Mouse (Mus musculus) spleen, adult 12 weeks (tissue): ENCODE data around the gene P2ry13.

Experiments used
- DNase-seq: peaks from one replicate; pipeline ENCODE4 v3.0.0; 2022; ENCODE audit warnings: low spot score

Gene P2ry13

DNA sequence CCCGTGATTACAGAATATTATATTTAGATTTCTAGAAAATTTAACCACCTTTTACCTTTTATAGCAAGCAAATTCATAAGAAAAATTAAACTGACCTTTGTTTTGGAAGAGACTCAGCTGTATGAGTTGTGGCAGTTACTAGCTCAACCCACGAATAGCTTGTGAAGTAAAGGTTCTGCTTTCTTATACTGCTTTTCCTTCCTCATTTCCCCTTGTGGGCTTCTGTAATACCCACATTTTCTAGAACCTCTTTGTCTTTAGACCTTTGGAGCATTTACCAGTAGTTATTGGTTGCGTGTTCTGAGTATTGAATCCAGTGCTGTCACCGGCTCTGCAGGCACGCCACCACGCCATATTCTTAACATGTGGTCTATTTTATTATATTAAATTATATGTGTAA lies at the start of gene P2ry13:
P2ry13 (minus strand) TSS at position 156 of the 400 bp plus-strand sequence.
- no peak for DNase-seq

DNA sequence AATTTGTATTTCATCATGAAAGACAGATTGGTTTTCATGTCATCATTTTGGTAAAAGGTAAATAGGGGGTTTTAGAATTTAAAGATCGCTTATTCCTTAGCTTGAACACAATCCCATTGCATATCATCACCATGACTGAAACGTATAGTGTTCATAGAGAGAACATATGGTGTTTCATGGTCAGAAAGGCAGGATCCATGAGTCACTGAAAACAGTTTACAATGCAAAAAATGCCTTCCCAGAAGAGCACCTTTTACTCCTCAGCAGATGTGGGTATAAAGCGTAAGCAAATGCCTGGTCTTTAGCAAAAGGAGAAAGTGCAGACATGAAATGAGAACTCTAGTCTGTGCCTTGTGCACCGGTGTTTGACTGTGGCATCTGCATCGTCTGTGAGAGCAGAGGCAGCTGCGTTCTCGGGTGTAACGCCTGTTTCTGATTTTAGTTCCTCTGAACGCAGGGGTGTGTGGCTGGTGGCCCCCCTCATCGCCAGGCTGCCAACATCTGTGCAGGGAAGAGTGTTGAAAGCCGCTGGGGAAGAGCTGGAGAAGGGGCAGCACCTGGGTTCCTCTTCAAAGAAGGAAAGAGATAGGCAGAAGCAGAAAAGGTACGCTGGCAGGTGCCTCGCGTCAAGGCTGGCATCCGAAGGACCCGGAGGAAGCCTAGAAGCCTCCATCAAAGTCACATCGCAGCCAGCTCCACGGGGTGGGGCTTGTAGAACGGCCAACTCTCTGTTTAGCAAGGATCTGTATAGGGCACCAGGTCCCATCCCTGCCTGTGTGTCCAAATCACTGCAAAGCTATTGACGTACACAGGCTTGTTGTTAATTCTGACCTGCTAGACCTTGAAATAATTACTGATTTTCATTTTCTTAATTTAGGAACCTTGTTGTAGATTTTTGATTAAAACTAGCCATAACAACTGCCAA lies 47.3 kb upstream of the P2ry13 start:
- DNase-seq, result peak; percentile 8

DNA sequence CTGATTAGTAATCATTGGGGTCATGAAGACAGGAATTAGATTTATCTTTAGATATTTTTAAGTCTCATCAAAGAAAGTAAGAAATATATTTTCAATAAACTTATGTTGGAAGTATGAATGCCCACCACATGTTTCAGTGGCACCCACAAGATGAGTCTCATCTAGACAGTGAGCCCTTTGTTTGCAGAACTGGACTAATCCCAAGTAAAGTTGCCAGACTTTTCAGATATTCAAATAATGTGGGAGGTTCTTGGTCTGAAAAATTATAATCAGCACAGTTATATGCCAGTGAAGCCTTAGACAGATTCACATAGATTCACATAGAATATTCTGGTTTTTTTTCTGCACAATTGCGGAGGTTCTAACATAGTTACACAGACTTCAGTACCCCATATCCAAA lies 39.8 kb upstream of the P2ry13 start:
- no peak for DNase-seq

DNA sequence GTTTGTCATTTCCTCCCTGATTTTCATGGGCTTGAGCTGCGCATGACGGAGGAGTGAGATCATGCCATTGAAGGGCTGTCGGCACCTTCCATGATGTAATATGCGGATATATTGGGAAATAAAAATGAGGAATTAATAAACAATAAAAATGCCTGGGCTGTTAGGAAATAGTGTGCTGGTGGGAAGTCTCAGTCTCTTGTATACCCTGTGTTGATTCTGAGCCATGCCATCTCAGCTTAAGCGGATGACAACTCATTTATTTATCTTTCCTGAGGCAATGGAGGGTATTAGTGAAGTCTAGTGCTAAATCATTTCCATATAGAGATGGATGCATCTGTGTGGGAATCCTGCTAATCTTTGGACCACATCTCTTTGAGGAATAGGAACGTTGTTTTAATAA lies 37.3 kb upstream of the P2ry13 start:
- no peak for DNase-seq

DNA sequence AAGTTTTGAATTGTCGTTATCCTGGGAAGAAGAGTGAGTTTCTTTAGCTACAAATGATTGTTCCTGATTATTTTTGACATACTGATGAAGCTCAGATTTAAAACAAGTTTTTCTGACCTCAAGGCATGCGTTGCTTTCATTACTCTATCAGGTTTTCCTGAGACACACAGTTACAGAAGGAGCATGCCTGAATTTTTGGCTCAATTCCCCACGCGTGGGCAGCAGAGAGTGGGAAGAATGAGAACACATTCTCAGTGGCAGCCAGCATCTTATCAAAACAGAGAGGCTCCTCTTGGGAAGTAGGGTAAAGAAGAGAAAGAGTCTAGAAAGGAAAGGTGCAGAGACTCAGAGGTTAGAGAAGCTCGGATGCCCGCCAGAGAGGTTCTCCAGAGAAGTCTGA lies 32.7 kb upstream of the P2ry13 start:
- DNase-seq, result no peak

DNA sequence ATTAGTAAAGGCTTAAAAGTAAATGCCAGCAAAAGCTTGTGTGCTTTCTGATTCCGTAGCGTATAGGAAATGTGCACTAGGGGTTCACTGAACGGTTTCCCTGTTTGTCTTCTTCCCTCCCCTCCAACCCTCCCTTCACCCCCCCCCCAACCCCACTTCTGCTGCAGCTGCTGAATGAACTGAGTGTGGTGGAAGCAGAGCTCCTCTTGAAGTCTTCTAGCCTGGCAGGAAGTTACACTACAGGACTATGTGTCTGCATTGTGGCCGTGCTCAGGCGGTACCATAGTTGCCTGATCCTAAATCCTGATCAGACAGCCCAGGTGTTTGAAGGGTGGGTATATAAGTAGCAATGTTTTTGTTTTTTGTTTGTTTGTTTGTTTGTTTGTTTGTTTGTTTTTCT lies 24.2 kb upstream of the P2ry13 start:
- DNase-seq, result no peak

DNA sequence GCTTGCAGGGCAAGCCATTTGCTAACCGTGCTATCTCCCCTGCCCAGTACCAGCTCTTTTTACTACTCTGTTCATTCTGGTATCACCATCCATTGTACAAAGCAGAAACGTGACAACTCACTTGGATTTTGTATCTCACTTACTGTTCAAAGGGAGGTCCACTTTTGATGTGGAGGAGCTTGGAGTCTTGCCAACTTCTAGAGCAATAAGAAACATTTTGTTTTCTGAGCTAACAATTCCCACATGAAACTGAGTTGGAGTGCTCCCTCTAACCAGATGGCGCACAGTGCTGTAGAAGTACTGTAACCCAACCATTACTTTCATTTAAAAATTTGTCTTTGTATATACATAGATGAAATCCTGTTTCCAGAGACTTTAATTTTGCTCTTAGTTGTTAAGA lies 20.2 kb upstream of the P2ry13 start:
- DNase-seq, result no peak

DNA sequence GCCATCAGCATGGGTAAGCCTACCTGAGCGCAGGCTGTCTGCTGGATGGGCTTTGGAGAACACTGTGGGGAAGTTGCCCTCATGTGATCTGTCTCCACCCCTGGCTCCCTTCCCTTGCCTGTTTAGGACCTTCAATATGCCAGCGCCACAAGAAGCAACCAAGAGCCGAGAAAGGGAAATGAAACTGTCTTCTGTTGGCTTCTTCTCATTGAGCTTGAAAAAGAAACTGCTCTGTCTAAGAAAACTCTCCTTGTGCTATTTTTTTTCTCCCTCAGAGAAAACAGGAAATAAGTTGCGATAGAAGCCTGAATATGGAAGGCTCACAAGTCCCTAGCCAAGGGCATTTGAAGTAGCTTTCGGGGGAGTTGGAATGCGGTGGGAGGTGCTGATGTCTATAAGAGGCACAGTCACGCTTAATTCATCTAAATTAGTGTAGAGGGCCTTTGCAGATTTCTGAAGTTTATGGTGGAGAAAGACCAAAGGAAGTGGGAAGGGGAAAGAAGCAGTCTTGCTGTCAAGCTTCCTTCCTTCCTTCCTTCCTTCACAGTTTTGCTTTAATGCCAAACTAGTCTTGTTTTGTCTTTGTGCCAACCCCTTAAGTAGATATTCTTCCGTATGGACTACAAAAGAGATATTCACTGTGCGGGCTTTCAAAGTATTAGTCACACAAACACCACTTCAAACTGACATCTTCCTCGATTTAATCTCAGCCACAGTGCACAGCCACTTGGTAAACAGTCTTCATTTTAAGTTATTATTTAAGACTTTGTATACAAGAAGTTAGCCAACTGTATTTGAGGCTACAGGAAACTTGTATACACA lies 18.3 kb upstream of the P2ry13 start:
- DNase-seq, result no peak

DNA sequence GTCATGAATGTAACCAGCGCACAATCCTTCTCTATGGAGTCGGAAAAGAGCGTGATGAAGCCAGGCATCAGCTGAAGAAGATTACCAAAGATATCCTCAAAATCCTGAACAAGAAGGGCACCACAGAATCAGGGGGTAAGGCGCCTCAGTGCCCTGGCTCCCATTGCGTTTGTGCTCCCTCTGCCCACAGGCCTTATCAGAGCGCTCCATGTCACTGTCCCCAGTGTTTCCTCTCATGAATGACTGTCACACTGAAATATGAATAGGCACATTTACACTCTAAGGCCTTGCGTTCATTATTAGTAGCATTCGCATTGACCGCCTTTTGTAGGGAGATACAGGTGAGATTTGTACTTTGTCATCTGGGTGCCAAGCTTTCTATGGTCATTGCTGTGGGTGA lies 17.0 kb upstream of the P2ry13 start:
- no peak for DNase-seq

DNA sequence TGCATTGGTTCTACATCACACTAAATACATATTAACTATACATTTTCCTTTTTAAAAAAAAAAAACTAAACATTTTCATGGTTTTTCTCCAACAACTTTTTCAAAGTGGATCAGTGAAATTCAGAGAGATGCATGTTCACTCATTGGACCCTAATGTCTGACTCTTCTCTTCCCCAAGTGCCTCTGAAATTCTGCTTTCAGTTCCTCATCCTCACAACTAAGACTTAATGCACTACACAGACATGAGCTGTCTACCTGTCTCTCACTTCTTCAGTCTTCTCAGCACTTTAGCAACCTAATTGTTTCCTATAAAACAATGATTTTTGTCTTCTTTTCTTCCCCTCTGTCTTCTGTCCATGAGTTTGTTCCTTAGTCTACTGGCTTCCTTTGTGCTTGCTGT lies 14.7 kb upstream of the P2ry13 start:
- no peak for DNase-seq

DNA sequence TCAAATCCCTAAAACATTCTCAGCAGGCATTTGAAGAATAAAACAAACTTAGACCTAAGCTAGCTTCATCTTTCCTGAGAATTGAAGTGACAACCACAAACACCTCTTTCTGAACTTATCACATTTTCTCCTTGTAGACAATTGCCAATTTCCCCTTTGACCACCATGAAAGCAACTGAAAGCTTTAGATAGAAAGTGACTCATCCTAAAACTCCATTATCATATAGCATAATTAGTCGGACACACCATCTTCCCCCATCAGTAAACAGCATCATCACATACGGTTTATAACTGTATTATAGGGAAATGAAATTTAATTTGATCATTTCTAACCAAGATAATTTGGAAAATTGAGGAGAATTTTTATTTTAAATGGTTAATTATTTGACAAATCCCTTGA lies 11.6 kb upstream of the P2ry13 start:
- no peak for DNase-seq

DNA sequence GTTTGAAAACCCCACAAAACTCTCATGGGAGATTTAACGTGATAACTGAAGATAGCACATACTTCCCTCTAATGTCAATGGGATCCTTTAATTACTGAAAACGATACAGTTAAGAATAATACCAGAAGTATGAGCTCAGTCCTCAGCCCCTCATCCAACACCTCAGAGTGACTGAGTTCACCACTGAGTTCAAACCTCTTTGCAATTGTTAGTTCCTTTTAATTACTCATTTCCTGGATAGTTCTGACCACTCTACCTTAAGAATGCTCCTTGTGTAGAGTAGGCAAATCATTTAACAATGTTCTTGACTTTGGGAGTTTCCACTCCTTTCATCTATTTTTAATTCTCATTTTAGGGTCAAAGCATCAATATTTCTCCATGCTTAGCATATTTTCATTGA lies 8.6 kb upstream of the P2ry13 start:
- DNase-seq, result no peak

DNA sequence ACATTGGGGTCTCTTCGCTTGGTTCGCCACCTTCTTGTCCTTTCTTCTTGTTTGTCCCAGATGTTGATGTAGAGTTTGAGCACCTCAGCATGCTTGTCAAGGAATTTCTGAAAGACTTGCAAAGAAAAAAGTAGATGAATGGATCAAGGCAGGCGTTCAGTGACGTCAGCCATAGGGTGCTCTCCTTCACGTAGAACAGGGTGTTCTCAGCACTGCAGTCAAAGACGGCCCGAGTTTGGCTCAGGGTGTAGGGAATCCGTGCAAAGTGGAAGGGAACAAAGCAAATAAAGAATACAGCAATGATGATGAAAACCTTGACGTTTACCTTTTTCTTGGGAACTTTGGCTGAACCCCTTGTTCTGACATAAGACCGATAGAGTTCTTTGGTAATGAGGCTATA lies 6.5 kb upstream of the P2ry13 start:
- DNase-seq, result no peak

DNA sequence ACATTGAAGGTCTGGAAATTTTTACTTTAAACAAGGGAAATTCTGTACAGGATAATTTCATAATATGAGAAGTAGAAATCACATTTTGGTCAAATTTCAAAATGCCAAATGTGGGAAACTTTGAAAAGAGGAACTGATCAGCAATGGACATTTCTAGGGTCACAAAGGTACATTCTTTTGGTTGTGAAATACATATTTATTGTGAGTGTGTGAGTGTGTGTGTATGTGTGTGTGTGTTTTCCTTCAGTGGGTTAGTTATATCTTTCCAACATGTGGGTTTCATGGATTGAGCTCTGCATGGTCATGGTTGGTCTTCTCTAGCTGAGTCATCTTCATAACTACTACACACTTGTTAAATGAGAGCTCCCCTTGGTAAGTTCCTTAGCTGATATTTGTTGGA lies 1.7 kb upstream of the P2ry13 start:
- no peak for DNase-seq

DNA sequence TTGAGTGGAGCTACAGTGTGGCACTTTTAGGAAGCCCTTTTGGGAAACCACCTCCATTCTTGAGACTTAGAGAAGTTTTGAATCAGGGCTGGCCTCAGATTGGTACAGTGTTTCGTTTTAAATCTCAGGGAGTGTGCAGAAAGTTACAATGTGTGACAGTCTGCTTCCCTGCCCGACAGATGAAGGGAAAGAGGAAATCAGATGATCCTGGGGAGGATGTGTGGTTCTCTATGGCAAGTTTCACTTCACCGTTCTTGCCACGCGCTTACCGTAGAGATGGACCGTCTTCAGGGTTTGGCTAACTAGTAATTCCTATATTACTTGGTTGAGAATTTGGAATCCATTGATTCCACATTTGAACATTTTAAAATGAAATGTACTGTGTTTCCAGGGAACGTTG lies 1.1 kb upstream of the P2ry13 start:
- DNase-seq, result no peak

DNA sequence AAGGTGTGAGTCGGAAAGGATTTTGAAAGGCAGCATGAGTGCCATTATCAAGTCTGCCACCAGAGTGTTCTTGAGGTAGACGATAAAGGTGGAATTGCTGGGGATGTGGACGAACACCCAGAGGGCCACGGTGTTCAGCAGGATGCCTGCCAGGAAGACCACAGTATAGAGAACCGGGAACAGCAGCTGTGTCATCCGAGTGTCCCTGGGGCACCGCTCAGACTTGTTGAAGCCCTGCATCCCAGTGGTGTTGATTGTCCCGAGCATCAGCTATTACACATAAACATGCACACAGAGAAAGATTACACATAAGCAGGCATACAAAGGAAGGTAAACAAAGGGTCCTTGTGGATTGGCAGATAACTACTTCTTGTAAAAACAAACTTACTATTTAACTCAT lies 593 bp downstream of the P2ry13 start:
- DNase-seq, result no peak

DNA sequence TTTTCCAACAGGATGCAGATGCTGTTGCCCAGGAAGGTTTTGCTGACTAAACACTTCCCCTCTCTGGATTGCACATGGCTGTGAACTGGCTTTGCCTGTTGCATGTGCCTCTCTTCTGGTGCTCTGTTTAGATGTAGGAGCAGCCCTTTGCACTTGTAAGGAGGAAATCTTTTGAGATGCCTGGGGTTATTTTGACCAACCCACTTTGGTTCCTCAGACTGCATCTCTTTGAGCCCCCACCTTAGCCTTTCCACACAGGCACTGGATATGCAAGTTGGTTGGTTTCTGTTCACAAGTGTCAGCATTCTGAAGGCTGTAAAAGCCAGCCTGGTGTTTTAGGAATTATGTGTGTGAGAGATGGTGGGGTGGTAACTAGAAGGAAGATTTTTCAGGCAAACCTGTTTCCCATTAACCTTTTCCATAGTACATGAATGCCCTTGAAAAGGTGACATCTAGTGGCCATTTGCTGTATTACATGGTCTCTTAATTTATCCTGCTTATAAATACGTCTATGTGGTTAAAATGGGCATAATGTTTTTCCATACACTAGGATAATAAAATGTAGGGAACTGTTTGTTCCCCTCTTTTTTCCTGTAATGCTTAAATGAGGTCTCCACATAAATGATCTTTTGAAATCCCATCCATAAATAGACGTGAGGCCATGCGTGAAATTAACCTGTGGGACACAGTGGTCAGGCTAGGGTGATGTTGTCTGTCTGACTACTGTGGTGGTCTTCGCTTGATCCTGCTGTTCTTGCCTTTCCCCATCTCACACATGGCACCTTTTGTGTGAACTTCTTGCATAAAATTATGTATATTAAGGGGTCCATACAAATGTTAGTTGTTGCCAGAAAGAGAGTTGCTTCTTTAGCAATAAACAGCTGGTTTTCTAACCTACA lies 1.8 kb downstream of the P2ry13 start:
- no peak for DNase-seq

DNA sequence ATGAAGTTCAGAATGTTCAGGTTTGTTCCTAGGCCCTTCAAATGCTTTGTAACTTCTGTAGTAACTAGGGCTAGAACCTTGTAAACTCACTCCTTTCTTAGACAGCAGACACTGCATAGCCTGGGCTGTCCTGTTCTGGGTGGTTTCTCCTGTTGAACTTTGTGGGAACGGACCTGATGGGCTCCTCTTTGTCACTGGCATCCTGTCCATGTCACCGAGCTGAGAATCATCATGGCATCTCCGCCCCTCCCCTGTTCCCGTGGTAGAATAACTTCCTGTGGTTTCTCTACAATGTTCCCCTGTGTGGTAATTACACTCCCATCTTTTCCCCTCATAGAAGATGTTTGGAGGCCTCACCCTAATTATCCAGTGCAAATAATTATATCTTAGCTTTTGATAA lies 4.7 kb downstream of the P2ry13 start:
- no peak for DNase-seq

DNA sequence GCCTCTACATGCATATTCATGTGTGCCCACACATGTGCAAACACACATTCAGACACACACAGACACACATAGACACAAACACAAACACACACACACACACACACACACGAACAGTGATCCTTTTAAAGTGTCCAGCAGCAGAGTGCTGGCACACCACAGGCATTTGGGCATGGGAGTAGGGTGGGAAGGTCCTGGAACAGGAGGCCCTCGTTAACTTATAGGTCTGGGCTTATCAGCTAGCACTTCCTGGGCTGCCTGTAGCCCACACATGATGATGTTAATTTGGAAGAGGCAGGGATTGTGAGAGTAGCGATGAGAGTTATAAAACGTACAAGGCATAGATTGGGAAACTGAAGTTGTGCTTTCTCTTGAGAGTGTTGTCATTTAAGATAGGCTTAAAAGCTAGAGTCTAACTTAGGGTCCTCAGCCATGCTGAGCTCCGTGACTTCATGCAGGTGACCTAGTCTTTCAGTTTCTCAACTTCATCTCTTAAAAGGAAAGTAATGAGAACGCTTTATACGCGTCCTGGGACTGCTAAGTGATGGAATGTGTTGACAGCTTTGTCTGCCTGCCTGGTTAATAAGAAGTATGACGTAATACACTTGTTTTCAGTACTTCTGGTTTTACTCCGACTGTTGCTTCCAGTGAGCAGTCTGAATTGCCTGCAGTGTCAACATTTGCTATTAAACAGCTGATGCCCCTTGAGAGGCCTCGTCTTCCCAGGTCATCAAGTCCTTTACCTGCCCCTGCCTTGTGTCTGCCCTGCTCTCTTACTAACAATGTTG lies 5.8 kb downstream of the P2ry13 start:
- no peak for DNase-seq

DNA sequence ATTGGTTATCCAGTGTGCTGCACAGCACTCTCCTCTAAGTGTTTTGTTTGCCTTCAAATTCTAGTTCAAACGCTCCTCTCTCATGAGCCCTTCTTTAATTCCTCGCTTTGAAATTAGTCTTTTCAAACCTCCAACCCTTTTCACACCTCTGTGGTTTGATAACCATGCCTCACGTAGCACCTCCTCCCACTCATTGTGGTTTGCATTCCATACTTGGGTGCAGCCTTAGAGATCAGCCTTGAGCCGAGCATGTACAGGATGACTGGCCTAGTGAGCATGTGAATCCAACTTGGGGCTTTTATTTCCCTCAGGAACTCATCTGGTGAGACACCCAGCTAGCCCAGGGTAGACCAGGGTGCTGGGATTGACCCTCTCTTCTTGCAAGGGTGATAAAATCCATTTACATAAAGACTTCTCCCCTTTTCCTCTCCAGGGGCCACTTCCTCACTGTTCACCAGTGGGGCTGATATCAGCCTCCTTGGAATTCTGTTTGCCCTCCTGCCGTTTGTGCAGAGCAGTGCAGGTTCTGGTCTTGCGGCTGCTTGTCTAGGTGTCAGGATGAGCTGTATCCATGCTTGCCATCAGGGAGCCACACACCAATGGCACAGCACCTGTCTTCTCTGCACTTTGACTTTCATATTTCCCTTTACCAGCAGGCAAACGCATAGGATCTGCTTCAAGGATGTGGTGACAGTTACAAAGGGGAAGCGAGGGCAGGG lies 6.7 kb downstream of the P2ry13 start:
- DNase-seq, result no peak
